Mouse (Mus musculus): ENCODE measurements at regions not wholly inside any gene's neighbourhood (a gene's known extent, or its start where the extent isn't known, plus 50 kb on each side); places are given as distances from the start of the nearest gene placed in this dataset.

DNA sequence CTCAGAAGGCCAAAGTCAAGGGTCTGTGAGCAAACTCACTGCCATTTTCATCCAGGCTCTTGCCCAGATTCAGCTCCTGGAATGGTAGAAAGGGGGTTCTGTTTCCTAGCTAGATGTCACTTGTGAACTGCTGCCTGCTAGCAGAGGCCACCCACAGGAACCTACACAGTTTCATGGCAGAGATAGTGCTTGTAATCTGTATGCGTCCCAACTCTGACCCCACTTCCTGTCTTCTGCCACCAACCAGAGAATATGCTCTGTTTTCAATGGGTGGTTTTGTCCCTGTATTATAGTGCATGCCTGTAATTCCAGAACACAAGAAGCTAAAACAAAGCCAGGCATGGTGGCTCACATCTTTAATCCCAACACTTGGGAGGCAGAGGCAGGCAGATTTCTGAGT lies 176.9 kb downstream of the Bcor start:
- TF ChIP-seq POLR2A (IDR thresholded peaks at IDR 0.05; ENCODE audit: insufficient read depth, low read depth, low read length) (no peak), CTCF (IDR thresholded peaks at IDR 0.05; ENCODE audit: insufficient read depth, low read depth, low read length) (no peak)
